Mouse (Mus musculus) erythroblast, embryonic 14.5 days (primary cell): ENCODE results near the gene Siva1.

ENCODE experiments used
- GATA1 ChIP-seq: IDR thresholded peaks from 2 replicates; pipeline ENCODE4 v1.6.1; 2012; ENCODE audit warnings: low read length, inconsistent platforms, mixed read lengths
- TAL1 ChIP-seq: IDR thresholded peaks from 3 replicates; pipeline ENCODE4 v1.6.1; 2012; ENCODE audit warnings: low read length, inconsistent platforms, mixed read lengths

DNA sequence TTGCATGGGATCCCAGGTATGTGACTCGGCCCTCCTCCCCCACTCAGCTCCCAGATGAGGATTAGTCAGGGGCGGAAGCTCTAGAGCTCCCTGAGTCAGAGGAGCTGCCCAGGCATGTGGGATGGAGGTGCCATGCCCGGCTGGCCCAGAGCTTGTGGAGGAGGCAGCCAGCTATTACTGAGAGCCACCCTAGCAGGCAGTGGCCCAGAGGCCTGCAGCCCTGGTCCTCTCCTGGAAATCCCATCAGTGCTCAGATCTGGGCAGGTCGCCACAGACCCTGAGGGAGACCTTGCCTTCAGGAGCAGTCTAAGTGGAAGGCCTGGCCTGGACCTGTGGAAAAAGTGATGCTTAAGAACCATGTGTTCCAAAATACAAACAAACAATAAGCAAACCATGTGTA, 48.9 kb upstream of the Siva1 start:
- TF ChIP-seq TAL1, result no peak
- TF ChIP-seq GATA1, result no peak
